Mouse (Mus musculus) forebrain, postnatal 0 days (tissue): ENCODE measurements around the gene Kcnq2. TPM values are rescaled to one million over a fixed set of nuclear protein-coding genes. Genes with fewer than 3 reads are reported as not detected.

Source experiments
- ATAC-seq: fragments of 200-750 bp; cut with Nextera tagmentation; 2 replicates; pipeline ENCODE4 v1.8.0; 2017; ENCODE audit warnings: mild to moderate bottlenecking, moderate library complexity
- DNase-seq: peaks from one replicate; pipeline ENCODE4 v3.0.0-alpha.2; 2015
- H3K27ac ChIP-seq: fragments of 300-500 bp; sonication (generic); 2 replicates; pipeline ENCODE4 v1.5.1; 2014; ENCODE audit warnings: low read depth, mild to moderate bottlenecking, antibody characterized with exemption, low read length, moderate library complexity, mixed read lengths
- H3K27me3 ChIP-seq: fragments of 300-500 bp; sonication (generic); 2 replicates; pipeline ENCODE4 v1.6.1; 2014; ENCODE audit warnings: mild to moderate bottlenecking, low read length, mixed read lengths; ENCODE audit not compliant: insufficient read depth
- H3K36me3 ChIP-seq: fragments of 300-500 bp; sonication (generic); 2 replicates; pipeline ENCODE4 v1.6.1; 2014; ENCODE audit warnings: mild to moderate bottlenecking, moderate library complexity; ENCODE audit not compliant: insufficient read depth
- H3K4me1 ChIP-seq: fragments of 300-500 bp; sonication (generic); 2 replicates; pipeline ENCODE4 v1.6.1; 2014; ENCODE audit warnings: antibody characterized with exemption; ENCODE audit not compliant: insufficient read depth
- H3K4me2 ChIP-seq: fragments of 300-500 bp; sonication (generic); 2 replicates; pipeline ENCODE4 v1.6.1; 2014; ENCODE audit warnings: low read depth, mild to moderate bottlenecking, moderate library complexity
- H3K4me3 ChIP-seq: fragments of 300-500 bp; sonication (generic); 2 replicates; pipeline ENCODE4 v1.5.1; 2014; ENCODE audit warnings: low read depth, low read length, mixed read lengths
- H3K9ac ChIP-seq: fragments of 300-500 bp; sonication (generic); 2 replicates; pipeline ENCODE4 v1.6.1; 2014; ENCODE audit warnings: mild to moderate bottlenecking
- H3K9me3 ChIP-seq: fragments of 300-500 bp; sonication (generic); 2 replicates; pipeline ENCODE4 v1.6.1; 2016; ENCODE audit warnings: low read length
- CTCF ChIP-seq: sonication (generic); IDR thresholded peaks from 2 replicates; pipeline ENCODE4 v1.5.1; 2016; ENCODE audit warnings: antibody characterized with exemption, control low read depth, low read depth
- WGBS: fragments of 180-500 bp; shearing (Covaris S2); extraction: QIAGEN DNeasy Blood & Tissue Kit; methylation state at CpG from one replicate; pipeline ENCODE4 v1.1.7; 2014; 5-methylcytosine and 5-hydroxymethylcytosine counted together
- polyA plus RNA-seq: library from polyadenylated mRNA; unstranded; fragments of >200 nt; fragmentation: Nextera tagmentation; extraction: Ambion mirVana; gene quantifications from 2 replicates; pipeline ENCODE4 v1.2.1, GENCODE M21; 2015
- total RNA-seq: library from RNA; depleted of rRNA; stranded (reverse); fragments of >200 nt; gene quantifications from 2 replicates; pipeline ENCODE4 v1.2.3, GENCODE M21; 2014; rRNA removed

Kcnq2 gene
- total RNA-seq (113 and 134 TPM in 2 replicates), polyA plus RNA-seq (24.7 and 31.7 TPM in 2 replicates)

DNA sequence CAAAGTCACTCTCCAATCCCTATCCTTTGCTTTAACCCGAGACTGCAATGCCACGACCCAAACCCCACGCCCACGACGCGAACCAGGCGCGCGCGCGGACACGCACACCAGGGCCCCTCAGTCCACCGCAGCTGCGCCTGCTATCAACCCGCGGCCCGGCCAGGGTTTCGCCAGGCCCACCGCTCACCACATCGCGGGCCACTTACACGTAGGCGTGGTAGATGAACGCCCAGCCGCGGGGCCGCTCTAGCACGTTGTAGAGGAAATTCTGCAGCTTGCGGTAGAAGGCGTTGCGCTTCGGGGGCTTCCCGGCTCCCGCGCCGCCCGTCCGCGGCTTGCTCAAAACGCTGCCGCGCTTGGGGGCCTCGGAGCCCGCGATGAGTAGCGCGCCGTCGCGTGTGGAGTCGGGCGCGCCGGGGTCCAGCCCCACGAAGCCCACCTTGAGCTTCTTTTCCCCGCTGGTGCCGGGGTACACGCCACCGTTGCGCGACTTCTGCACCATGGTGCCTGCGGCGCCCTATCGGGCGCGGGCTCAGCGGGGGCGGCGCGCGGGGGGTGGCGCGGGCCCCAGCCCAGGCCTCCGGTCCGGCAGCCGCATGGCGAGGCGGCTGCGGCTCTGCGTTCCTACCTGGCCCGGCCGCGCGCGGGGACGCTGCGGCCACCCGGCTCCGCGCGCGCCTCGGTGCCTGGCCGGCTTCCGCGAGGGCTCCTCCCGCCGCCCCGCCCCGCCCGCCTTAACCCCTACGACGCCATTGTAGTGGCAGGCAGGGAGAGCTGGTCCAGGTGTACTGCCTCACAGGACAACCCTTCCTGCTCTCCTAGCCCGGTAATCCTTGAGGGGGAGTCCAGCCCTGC is at the start of gene Kcnq2:
Gene Kcnq2, minus strand, starts transcription at position 710 of the 855 bp plus-strand sequence.
- DNase-seq (peak; percentile 75), ATAC-seq (peak; percentile 65)
- H3K36me3 ChIP-seq: no peaks in the 10 kb centered on the region
- 2% methylated on average over 99 of the region's 104 CpGs for WGBS
- peak within 1 kb of the TSS; percentile 98 for H3K27ac ChIP-seq
- H3K9me3 ChIP-seq: no peaks in the 10 kb centered on the region
- peak within 1 kb of the TSS; percentile 74 for H3K4me2 ChIP-seq
- H3K27me3 ChIP-seq: peaks cover 9% of the 10 kb centered on the region
- no peak for TF ChIP-seq CTCF
- H3K9ac ChIP-seq: peak within 1 kb of the TSS; percentile 94
- peaks cover 28% of the 10 kb centered on the region for H3K4me1 ChIP-seq
- peak within 1 kb of the TSS; percentile 81 for H3K4me3 ChIP-seq

DNA sequence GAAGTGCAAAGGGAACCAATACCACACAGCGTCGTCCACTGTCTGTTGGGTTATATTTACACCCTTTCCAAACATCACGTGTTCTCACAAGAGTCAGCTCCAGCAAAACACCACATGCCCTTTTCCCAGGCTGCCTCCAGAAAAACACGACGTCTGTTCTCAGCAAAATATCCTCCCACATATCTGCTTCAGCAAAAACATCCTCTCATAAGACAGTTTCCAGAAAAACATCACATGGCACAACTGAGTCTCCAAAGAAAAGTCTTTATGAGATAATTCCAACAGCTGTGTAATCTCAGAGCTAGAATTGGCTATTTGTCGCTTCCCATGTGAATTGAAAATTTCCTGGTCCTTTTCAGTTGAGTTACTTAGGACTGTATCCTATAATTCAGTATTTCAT is 45.8 kb upstream of the Kcnq2 start:
- Histone ChIP-seq H3K27ac (no peak overlapping the region), H3K4me2 (no peak overlapping the region), H3K36me3 (no peaks in the 10 kb centered on the region), H3K4me3 (no peak overlapping the region), H3K27me3 (no peaks in the 10 kb centered on the region), H3K4me1 (no peaks in the 10 kb centered on the region), H3K9ac (no peak overlapping the region), H3K9me3 (no peaks in the 10 kb centered on the region)
- DNase-seq (no peak), ATAC-seq (no peak)
- 76% methylated on average over 6 of the region's 6 CpGs for WGBS
- TF ChIP-seq CTCF: no peak

DNA sequence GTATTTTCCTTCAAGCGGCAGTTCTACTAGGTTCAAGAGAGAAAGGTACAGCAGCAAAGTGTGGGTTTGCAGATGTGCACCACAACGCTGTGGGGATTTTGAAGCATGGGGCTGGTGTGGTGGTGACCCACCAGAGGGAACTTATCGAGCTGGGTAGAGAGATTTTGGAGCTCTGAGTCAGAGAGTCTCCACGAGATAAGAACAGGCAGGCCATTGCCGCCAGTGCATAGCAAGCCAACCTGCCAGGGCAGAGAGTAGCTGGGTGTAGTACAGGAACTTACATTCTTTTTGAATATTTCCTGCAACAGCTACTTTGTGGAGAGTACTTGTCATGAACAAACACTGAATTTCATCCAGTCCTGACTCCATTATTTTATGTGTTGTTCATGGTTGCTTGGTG is 43.4 kb upstream of the Kcnq2 start:
- 87% methylated on average over 5 of the region's 5 CpGs for WGBS

DNA sequence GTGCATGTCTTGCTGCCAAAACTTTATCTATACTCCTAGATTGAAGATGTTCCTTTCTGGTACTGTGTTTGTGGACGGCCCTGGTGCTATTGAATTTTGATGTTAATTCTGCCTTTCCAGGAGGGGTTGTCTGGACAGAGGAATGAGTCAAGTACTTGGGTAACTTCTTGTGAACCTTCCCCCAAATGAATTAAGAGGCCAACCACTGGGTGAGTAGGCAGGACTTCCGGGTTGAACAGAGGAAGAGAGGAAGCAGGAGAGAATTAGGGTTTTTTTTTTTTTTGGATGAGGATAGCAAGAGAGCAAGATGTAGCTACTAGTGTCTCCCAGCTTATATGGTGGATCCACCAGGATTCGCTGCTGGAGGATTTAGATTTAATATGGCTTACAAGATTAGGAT is 42.9 kb upstream of the Kcnq2 start:
- TF ChIP-seq CTCF: no peak
- Histone ChIP-seq H3K36me3 (no peaks in the 10 kb centered on the region), H3K9ac (no peak overlapping the region), H3K4me3 (no peak overlapping the region), H3K27ac (no peak overlapping the region), H3K27me3 (no peaks in the 10 kb centered on the region), H3K4me2 (no peak overlapping the region), H3K4me1 (no peaks in the 10 kb centered on the region), H3K9me3 (no peaks in the 10 kb centered on the region)
- ATAC-seq (no peak), DNase-seq (no peak)
- 87% methylated on average over 3 of the region's 3 CpGs for WGBS

More for the DNA sequence above, 43.4 kb upstream of the Kcnq2 start:
- Histone ChIP-seq H3K27ac (no peak overlapping the region), H3K27me3 (no peaks in the 10 kb centered on the region), H3K9me3 (no peaks in the 10 kb centered on the region), H3K36me3 (no peaks in the 10 kb centered on the region), H3K4me3 (no peak overlapping the region), H3K9ac (no peak overlapping the region), H3K4me1 (no peaks in the 10 kb centered on the region), H3K4me2 (no peak overlapping the region)
- DNase-seq: no peak
- no peak for TF ChIP-seq CTCF
- ATAC-seq: no peak

GRCm38 (mm10) chr2:181174646-181175045 is 39.5 kb upstream of the Kcnq2 start:
- Histone ChIP-seq H3K9ac (no peak overlapping the region), H3K9me3 (no peaks in the 10 kb centered on the region), H3K27ac (no peak overlapping the region), H3K4me1 (no peaks in the 10 kb centered on the region), H3K4me2 (no peak overlapping the region), H3K4me3 (no peak overlapping the region), H3K27me3 (no peaks in the 10 kb centered on the region), H3K36me3 (no peaks in the 10 kb centered on the region)
- TF ChIP-seq CTCF: no peak
- 93% methylated on average over 3 of the region's 3 CpGs for WGBS
- ATAC-seq: no peak
- DNase-seq: no peak

DNA sequence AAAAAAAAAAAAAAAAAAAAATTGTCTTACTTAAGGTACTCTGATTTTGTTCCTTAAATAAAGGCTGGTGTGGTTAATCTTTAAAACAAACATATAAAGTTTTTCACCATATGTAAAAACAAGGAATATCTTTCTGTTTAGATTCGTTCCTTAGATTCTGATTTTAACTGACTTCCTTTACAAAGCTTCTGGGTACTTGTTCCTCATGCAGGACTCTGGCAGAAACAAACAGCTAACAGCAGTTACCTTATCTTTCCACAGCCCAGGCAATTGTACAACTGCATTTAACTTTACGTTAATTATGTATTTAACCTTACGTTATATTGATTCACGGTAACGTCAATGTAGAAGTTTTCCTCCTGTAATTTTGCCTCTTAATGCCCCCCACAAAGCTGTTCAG is 31.4 kb upstream of the Kcnq2 start:
- WGBS: 76% methylated on average over 5 of the region's 5 CpGs
- H3K9ac ChIP-seq: no peak overlapping the region
- H3K4me3 ChIP-seq: no peak overlapping the region
- H3K36me3 ChIP-seq: no peaks in the 10 kb centered on the region
- DNase-seq (no peak), ATAC-seq (no peak)
- no peak overlapping the region for H3K4me2 ChIP-seq
- H3K27me3 ChIP-seq: no peaks in the 10 kb centered on the region
- H3K9me3 ChIP-seq: no peaks in the 10 kb centered on the region
- no peak overlapping the region for H3K27ac ChIP-seq
- no peaks in the 10 kb centered on the region for H3K4me1 ChIP-seq
- no peak for TF ChIP-seq CTCF

- no peak for ATAC-seq
- TF ChIP-seq CTCF: no peak
- no peaks in the 10 kb centered on the region for H3K36me3 ChIP-seq
- H3K4me2 ChIP-seq: no peak overlapping the region
- no peak for DNase-seq
- H3K27me3 ChIP-seq: no peaks in the 10 kb centered on the region
- H3K27ac ChIP-seq: no peak overlapping the region
- peaks cover 35% of the 10 kb centered on the region for H3K4me1 ChIP-seq
- H3K4me3 ChIP-seq: no peak overlapping the region
- WGBS: 54% methylated on average over 4 of the region's 4 CpGs
- no peaks in the 10 kb centered on the region for H3K9me3 ChIP-seq
- H3K9ac ChIP-seq: no peak overlapping the region
Observed at GRCm38 (mm10) chr2:181160821-181161220, 25.7 kb upstream of the Kcnq2 start.
